Mouse (Mus musculus): Measurements from ENCODE around the gene Kcnk10. TPM values are rescaled to one million over a fixed set of nuclear protein-coding genes. Genes with fewer than 3 reads are reported as not detected.

Gene Kcnk10
- polyA plus RNA-seq, 1 experiment from 2014 or later, result 18.6 TPM

- Histone ChIP-seq H3K9me3 (peaks cover 14% of the 10 kb centered on the region; the same call in 1 of the 2 replicates), H3K27me3 (ENCODE audit: poor library complexity, severe bottlenecking) (no peaks in the 10 kb centered on the region), H3K36me3 (replicated peaks) (no peaks in the 10 kb centered on the region), H3K4me1 (no peaks in the 10 kb centered on the region), H3K27ac (no peak overlapping the region), H3K4me3 (no peak overlapping the region)
- 95% methylated on average over 2 of the region's 2 CpGs for WGBS
- DNase-seq (ENCODE audit: extremely low spot score, low spot score), result no peak
These were observed 12.9 kb upstream of the Kcnk10 start for GRCm38 (mm10) chr12:98591016-98591415.

- Histone ChIP-seq H3K9me3 (peaks cover 14% of the 10 kb centered on the region; the same call in 1 of the 2 replicates), H3K27me3 (ENCODE audit: poor library complexity, severe bottlenecking) (no peaks in the 10 kb centered on the region), H3K27ac (no peak overlapping the region), H3K4me1 (no peaks in the 10 kb centered on the region), H3K4me3 (no peak overlapping the region), H3K36me3 (replicated peaks) (no peaks in the 10 kb centered on the region)
- DNase-seq (ENCODE audit: extremely low spot score, low spot score), result no peak
- WGBS, result 70% methylated on average over 6 of the region's 6 CpGs
These were observed 10.5 kb upstream of the Kcnk10 start for GRCm38 (mm10) chr12:98588573-98588972.

GRCm38 (mm10) chr12:98585302-98585701, 7.2 kb upstream of the Kcnk10 start:
- WGBS, result 43% methylated on average over 3 of the region's 3 CpGs
- Histone ChIP-seq H3K4me1 (peaks cover 6% of the 10 kb centered on the region), H3K4me3 (no peak overlapping the region), H3K9me3 (no peaks in the 10 kb centered on the region), H3K27me3 (ENCODE audit: poor library complexity, severe bottlenecking) (peaks cover 1% of the 10 kb centered on the region), H3K36me3 (replicated peaks) (no peaks in the 10 kb centered on the region), H3K27ac (no peak overlapping the region)
- DNase-seq (ENCODE audit: extremely low spot score, low spot score), result no peak

- Histone ChIP-seq H3K27ac (peak overlapping the region; percentile 94; the same call in 1 of the 2 replicates), H3K9me3 (no peaks in the 10 kb centered on the region), H3K4me1 (peaks cover 79% of the 10 kb centered on the region), H3K27me3 (ENCODE audit: poor library complexity, severe bottlenecking) (peaks cover 88% of the 10 kb centered on the region), H3K36me3 (replicated peaks) (no peaks in the 10 kb centered on the region; the same call in 1 of the 2 replicates), H3K4me3 (peak overlapping the region; percentile 78; the same call in 1 of the 2 replicates)
- 68% methylated on average over 8 of the region's 8 CpGs for WGBS
- DNase-seq (ENCODE audit: extremely low spot score, low spot score), result no peak
These were observed 2.1 kb downstream of the Kcnk10 start for GRCm38 (mm10) chr12:98575942-98576550.

- Histone ChIP-seq H3K27me3 (ENCODE audit: poor library complexity, severe bottlenecking) (peaks cover 88% of the 10 kb centered on the region), H3K36me3 (replicated peaks) (no peaks in the 10 kb centered on the region; the same call in 1 of the 2 replicates), H3K4me1 (peaks cover 74% of the 10 kb centered on the region), H3K9me3 (no peaks in the 10 kb centered on the region), H3K4me3 (peak overlapping the region; percentile 78), H3K27ac (peak overlapping the region; percentile 94)
- DNase-seq (ENCODE audit: extremely low spot score, low spot score), result peak; percentile 66
- WGBS, result 7% methylated on average over 17 of the region's 17 CpGs
These were observed 2.8 kb downstream of the Kcnk10 start for GRCm38 (mm10) chr12:98575195-98575887.

GRCm38 (mm10) chr12:98574353-98575194, 3.5 kb downstream of the Kcnk10 start:
- no peaks in the 10 kb centered on the region for H3K9me3 ChIP-seq
- WGBS, result under 1% methylated on average over 84 of the region's 84 CpGs
- DNase-seq (ENCODE audit: extremely low spot score, low spot score), result peak; percentile 73
- H3K27ac ChIP-seq, result peak overlapping the region; percentile 94
- H3K4me1 ChIP-seq, result peaks cover 71% of the 10 kb centered on the region
- H3K36me3 ChIP-seq (replicated peaks), result no peaks in the 10 kb centered on the region; the same call in 1 of the 2 replicates
- H3K4me3 ChIP-seq, result peak overlapping the region; percentile 78
- H3K27me3 ChIP-seq (ENCODE audit: poor library complexity, severe bottlenecking), result peaks cover 81% of the 10 kb centered on the region

GRCm38 (mm10) chr12:98573317-98574270, 4.5 kb downstream of the Kcnk10 start:
- H3K4me3 ChIP-seq, result peak overlapping the region; percentile 78
- DNase-seq (ENCODE audit: extremely low spot score, low spot score), result peak; percentile 35
- no peaks in the 10 kb centered on the region; the same call in 1 of the 2 replicates for H3K36me3 ChIP-seq (replicated peaks)
- H3K27me3 ChIP-seq (ENCODE audit: poor library complexity, severe bottlenecking), result peaks cover 72% of the 10 kb centered on the region
- H3K9me3 ChIP-seq, result no peaks in the 10 kb centered on the region
- WGBS, result 15% methylated on average over 25 of the region's 25 CpGs
- H3K4me1 ChIP-seq, result peaks cover 72% of the 10 kb centered on the region
- peak overlapping the region; percentile 94 for H3K27ac ChIP-seq

GRCm38 (mm10) chr12:98571896-98572680, 6.0 kb downstream of the Kcnk10 start:
- H3K27me3 ChIP-seq (ENCODE audit: poor library complexity, severe bottlenecking), result peaks cover 57% of the 10 kb centered on the region
- no peaks in the 10 kb centered on the region for H3K9me3 ChIP-seq
- no peaks in the 10 kb centered on the region; the same call in 1 of the 2 replicates for H3K36me3 ChIP-seq (replicated peaks)
- peak overlapping the region; percentile 53 for H3K27ac ChIP-seq
- DNase-seq (ENCODE audit: extremely low spot score, low spot score), result no peak
- 43% methylated on average over 8 of the region's 8 CpGs for WGBS
- peak overlapping the region; percentile 78 for H3K4me3 ChIP-seq
- peaks cover 61% of the 10 kb centered on the region for H3K4me1 ChIP-seq

- no peak for DNase-seq (ENCODE audit: extremely low spot score, low spot score)
- no peaks in the 10 kb centered on the region; the same call in 1 of the 2 replicates for H3K36me3 ChIP-seq (replicated peaks)
- H3K4me3 ChIP-seq, result no peak overlapping the region
- H3K9me3 ChIP-seq, result no peaks in the 10 kb centered on the region
- no peak overlapping the region for H3K27ac ChIP-seq
- peaks cover 60% of the 10 kb centered on the region for H3K4me1 ChIP-seq
- peaks cover 30% of the 10 kb centered on the region for H3K27me3 ChIP-seq (ENCODE audit: poor library complexity, severe bottlenecking)
- WGBS, result 92% methylated on average over 6 of the region's 6 CpGs
These were observed 8.7 kb downstream of the Kcnk10 start for GRCm38 (mm10) chr12:98569380-98569779.

GRCm38 (mm10) chr12:98567877-98568276, 10.2 kb downstream of the Kcnk10 start:
- WGBS, result 93% methylated on average over 6 of the region's 6 CpGs
- H3K36me3 ChIP-seq (replicated peaks), result no peaks in the 10 kb centered on the region; the same call in 1 of the 2 replicates
- no peaks in the 10 kb centered on the region for H3K9me3 ChIP-seq
- DNase-seq (ENCODE audit: extremely low spot score, low spot score), result no peak
- no peak overlapping the region for H3K27ac ChIP-seq
- H3K4me1 ChIP-seq, result peaks cover 61% of the 10 kb centered on the region
- H3K4me3 ChIP-seq, result no peak overlapping the region
- peaks cover 14% of the 10 kb centered on the region for H3K27me3 ChIP-seq (ENCODE audit: poor library complexity, severe bottlenecking)

- Histone ChIP-seq H3K9me3 (no peaks in the 10 kb centered on the region), H3K4me3 (peak overlapping the region; percentile 18; the same call in 1 of the 2 replicates), H3K27ac (peak overlapping the region; percentile 84), H3K4me1 (peaks cover 68% of the 10 kb centered on the region), H3K27me3 (ENCODE audit: poor library complexity, severe bottlenecking) (no peaks in the 10 kb centered on the region), H3K36me3 (replicated peaks) (no peaks in the 10 kb centered on the region; the same call in 1 of the 2 replicates)
- peak; percentile 36 for DNase-seq (ENCODE audit: extremely low spot score, low spot score)
- WGBS, result 36% methylated on average over 3 of the region's 3 CpGs
These were observed 13.7 kb downstream of the Kcnk10 start for GRCm38 (mm10) chr12:98564383-98564782.

Measured in forebrain, embryonic 10.5 days (tissue).